Mouse (Mus musculus): ENCODE measurements at regions not wholly inside any gene's neighbourhood (a gene's known extent, or its start where the extent isn't known, plus 50 kb on each side); places are given as distances from the start of the nearest gene placed in this dataset.

DNA sequence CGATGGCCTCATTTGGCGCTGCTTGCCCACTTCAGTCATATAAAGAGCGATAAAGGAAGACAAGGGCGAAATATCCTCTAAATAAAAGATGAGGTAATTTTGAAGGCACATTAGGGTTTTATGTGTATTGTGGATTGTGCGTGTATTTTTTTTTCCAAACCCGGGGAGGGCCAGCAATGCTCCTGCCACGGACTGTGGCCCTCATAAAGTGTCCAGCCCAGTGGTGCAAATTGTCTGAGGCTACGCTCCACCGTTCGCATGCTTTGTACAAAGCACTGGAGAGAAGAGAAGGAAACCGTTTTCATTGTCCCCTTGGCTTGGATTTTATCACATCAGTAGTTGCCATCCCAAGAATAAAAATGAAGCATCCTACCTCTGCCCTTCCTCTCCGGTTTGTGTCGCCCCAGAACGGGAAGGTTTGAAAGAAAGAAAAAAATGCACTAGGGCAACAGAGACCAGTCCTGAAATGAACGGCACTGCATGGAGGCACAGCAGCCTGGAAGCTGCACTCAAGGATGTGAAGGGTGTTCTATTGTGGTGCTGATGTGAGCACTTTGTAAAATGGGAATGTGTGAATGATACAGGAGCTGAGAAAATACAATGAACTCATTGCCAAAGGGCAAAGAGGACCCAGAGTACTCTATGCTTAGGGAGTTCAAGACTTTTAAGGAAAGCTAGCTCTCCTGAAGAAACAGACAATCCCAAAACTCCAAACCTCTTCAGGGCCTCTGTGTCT is 1004.7 kb upstream of the A1bg start:
- DNase-seq (ENCODE audit: low spot score in 2 of 2), result no peak

DNA sequence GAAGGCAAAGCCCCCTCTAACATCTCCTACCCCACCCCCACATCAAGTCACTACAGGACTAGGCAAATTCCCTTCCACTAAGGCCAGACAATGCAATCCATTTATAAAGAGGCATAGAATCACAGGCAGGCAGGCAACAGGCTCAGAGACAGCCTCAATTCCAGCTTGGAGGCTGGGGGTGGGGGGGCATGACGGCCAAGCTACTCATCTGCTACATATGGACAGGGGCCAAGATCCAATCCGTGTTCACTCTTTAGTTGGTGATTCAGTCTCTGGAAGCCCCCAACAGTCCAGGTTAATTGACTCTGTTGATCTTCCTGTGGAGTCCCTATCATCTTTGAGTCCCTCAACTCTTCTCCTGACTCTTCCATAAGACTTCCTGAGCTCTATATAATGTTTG is 997.2 kb upstream of the A1bg start:
- no peak for DNase-seq (ENCODE audit: low spot score in 2 of 2)

DNA sequence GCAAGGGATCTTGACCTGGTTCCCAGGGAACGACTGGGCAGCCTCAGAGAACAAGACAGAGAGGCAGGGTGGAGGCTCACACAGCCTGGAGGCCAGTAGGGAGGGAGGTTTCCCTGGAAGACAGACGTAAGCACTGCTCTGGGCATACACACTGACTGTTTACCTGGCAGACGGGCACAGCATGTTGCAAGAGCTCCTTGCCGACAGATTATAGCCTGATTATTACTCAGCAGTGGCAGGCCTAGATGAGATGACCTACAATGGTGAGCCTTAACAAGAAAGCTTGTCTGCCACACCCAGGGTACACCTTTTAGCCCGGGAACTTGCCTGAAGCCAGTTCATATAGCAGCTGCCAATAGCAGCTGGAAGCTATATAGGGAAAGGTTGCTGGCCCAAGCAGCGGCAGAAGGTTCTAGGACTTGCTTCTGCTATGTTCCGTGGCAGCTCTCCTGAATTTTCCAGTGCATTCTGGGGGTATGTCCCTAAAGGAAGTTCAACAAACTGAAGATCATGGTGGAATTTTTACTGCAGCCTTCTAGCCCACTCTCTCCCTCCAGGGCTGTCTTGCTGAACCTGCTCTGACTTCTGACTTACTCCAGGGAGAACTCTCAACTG is 990.8 kb upstream of the A1bg start:
- DNase-seq (ENCODE audit: low spot score in 2 of 2), result no peak

DNA sequence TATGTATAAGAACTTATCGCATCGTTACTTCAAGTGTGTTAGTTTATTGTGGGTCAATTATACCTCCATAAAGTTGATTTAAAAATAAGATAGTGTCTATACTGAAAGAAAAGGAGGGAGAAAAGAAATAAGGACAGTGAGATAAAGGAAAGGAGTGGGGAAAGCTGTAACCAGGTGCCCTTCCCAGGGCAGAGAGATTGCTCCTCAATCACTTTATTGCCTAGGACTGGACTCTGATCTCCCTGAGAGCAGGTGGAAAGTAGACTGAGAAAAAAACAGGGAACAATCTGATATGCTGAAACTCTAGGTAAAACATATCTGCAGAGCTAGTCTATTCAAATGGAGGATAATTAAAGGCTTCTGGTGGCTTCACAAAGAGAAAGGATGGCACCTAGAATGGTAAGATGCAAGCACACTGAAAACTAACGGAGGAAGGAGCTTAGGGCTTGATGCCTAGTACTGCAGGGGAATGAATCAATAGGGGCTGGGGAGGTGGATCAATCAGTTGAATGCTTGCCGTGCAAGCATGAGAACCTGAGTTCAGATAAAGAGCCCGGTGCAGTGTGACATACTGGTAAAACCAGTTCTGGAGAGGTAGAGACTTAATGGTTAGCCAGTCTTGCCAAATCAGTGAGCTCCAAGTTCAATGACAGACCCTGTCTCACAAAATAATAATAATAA is 982.5 kb upstream of the A1bg start:
- DNase-seq (ENCODE audit: low spot score in 2 of 2), result no peak

- DNase-seq (ENCODE audit: low spot score in 2 of 2), result no peak
These were observed 977.0 kb upstream of the A1bg start for GRCm38 (mm10) chr15:61899809-61900208.

DNA sequence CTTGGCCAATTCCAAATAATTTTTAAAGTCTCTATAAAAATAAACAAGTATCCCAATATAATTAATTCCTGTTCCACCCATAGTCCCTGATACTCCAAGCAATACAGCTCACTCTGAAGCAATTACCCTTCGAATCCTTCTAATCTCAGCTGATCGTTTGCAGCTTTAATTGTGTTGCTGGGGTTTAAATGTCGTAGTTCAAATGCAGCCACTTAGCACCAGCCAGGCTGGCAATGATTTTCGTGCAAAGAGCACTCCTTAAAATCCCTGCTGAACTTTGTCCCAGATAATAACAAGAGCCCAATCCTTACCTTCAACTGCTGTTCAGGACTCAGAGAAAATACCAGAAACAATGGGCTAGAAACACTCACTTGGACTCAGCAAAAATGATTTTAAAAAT is 974.8 kb upstream of the A1bg start:
- DNase-seq (ENCODE audit: low spot score in 2 of 2), result no peak

DNA sequence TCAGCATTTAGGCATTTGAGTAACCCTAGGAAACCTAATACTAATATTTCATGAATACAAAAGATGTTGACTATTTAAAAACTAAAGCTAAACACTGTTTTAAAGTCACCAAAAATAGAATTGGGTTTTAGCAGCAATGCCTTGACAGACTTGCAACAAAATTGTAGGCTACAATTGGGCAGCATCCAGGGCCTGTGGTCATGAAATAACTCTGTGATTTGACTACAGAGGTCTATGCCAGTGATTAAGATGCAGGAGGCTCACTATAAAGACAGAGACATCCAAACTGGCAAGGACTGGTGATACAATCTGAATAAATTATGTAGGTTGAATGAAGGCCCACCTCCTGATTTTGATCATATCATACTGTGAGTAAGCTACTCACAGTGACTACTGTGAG is 967.5 kb upstream of the A1bg start:
- no peak for DNase-seq (ENCODE audit: low spot score in 2 of 2)

- DNase-seq (ENCODE audit: low spot score in 2 of 2), result no peak
These were observed 965.9 kb upstream of the A1bg start for GRCm38 (mm10) chr15:61888569-61889326.

DNA sequence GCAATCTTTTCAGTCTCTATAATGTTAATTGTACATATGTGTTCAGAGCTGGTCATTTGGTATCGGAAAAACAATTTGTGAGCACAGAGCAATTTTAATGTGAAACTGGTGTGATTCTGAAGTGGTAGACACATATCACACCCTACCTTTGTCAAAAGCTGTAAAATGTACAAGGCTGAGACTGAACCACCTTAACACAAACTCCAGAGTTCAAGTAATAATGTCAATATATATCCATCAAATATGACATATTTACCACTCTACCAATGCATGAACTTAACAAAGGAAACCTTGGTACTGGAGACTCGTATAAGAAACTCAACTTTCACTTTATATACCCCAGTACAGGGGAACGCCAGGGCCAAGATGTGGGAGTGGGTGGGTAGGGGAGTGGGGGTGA is 956.6 kb upstream of the A1bg start:
- DNase-seq (ENCODE audit: low spot score in 2 of 2), result no peak

- DNase-seq (ENCODE audit: low spot score in 2 of 2), result no peak
These were observed 950.2 kb upstream of the A1bg start for GRCm38 (mm10) chr15:61873047-61873446.

- no peak for DNase-seq (ENCODE audit: low spot score in 2 of 2)
These were observed 937.9 kb upstream of the A1bg start for GRCm38 (mm10) chr15:61860759-61861158.

GRCm38 (mm10) chr15:61855880-61856279 is 933.1 kb upstream of the A1bg start:
- no peak for DNase-seq (ENCODE audit: low spot score in 2 of 2)

DNA sequence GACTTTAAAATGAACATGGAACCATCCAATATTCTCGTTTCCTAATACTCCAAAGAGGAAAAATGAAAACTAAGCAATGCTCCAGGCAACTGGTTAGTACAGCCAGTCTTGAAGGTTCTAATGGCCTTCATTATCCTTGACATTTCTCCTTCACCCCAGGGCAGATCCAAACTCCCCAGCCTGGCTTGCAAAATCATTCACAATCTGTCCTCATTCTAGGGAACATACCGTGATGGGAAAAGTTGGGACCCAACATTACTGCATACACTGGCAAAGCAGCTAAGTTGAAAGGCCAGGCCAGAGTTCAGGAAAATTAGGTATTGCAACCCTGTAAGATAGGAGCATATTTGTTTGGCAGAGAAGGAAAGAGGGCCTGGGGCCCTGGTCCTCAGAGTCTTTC is 889.9 kb upstream of the A1bg start:
- no peak for DNase-seq (ENCODE audit: low spot score in 2 of 2)

DNA sequence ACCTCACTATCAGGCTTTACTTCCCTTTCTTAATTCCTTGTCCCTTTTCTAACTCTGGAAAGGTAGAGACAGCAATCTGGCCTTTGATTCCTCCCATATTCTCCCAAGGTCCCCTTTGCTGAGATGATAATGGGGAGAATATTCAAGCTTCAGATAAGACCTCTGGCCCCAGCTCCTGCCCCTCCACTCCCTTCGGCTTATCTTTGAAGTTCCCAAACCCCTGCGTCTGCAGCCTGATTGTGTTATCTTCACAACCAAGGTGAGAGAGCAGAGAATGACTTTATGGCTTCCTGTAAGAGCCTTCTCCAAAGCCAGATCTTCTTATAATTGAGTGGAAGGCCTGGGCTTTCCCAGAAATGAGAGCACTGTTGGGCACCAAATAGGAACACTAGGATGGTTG is 882.6 kb upstream of the A1bg start:
- DNase-seq (ENCODE audit: low spot score in 2 of 2), result no peak

DNA sequence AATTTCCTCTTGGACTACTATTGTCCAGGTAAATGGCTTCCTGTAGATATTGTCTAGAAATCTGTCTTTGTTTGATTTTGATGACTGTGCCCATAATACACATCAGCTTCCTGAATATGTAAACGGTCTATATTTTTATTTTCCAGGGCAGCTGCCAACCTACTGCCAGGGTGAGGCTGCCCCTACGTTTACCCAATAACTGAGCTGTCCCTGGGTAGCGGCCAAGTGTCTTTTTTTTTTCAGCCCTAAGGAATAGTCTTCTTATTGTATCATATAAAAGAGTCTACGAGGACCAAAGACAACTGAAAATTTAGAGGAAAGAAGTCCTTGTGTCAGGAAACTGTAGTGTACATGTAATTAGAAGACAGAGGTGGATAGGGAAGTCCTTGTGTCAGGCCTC is 877.3 kb upstream of the A1bg start:
- no peak for DNase-seq (ENCODE audit: low spot score in 2 of 2)

- DNase-seq (ENCODE audit: low spot score in 2 of 2), result no peak
These were observed 875.0 kb upstream of the A1bg start for GRCm38 (mm10) chr15:61797827-61798226.

DNA sequence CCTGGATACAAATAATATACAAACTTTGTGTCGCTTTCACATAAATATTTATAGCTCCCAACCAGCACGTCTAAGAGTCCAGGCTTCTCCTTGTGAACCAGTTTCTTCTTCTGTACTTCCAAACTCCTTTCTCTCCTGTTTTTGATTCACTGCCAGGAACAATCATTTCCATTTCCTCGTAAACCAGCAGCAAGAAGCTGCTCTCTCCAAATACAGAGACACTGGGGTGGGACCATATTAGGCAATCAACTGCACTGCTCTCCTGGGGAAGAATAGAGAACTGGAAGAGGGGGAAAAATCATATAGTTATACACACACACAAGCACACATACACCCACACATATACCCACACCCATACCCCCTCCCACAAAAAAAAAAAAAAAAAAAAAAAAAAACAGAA is 871.7 kb upstream of the A1bg start:
- no peak for DNase-seq (ENCODE audit: low spot score in 2 of 2)

DNA sequence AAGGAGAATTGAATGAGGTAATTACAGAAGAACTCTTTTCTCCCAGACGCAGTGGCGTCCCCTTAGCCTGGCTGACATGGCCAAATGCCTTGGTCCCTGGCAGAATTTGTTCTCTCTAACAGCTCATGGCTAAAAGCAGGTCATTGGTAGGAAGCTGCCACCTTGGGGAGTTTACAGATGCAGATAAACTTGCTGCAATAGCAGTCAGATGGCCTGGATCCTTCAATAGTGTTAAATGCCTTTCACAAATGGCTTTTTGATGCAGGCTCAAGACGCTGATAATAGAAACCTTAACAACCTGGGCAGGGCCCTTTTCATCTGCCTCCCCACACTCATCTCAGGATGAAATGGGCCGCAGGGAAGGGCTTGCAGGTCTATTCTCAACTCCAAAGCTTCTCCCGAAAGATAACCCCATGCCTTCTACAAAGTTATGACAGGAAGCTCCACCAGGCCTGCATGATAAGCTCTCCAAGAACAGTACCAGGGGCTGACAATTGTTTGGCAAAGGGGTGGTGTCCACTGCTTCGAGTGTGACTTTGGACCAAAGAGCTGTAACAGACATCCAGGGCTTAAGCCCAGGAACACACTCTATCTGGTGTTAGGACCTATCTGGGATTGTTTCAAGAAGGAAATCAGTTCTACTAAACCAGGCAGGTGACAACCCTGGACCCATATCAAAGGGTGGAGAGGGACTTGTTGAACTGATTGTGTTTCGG is 867.2 kb upstream of the A1bg start:
- DNase-seq (ENCODE audit: low spot score in 2 of 2), result no peak

DNA sequence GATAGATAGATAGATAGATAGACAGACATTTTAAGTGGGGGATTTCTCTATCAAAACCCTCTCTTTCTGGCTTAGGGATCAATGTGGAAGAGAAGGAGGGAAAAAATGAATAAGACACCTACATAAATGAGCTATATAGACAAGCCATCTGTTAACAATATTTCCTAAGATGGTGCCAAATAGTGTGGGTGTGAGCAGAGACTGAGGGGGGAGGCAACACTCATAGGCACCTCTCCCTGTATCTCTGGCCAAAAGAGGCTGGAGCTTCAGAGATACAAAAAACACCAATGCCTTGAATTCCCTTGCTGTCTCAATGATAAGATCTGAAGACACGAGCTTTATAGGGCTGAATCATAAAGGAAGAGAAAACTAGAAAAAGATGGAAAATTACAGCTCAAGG is 864.2 kb upstream of the A1bg start:
- no peak for DNase-seq (ENCODE audit: low spot score in 2 of 2)

DNA sequence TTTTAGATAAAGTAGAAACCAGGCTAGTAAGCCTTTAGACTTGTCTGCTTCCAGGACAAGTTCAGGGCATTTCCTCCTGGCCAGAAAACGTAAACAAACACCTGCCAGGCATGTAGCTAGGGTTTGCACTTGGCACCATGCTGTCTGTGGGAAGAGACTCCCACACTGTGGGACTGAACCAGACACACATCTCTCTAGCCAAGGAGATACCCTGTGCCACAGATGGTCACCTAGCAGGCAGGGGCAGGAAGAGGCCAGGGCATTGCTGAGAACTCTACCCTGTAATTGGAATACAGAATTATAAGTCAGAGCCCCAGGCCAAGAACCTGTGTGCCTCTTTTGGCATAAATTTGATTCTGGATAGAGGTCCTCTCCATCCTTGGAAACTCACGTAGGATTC is 858.7 kb upstream of the A1bg start:
- no peak for DNase-seq (ENCODE audit: low spot score in 2 of 2)

DNA sequence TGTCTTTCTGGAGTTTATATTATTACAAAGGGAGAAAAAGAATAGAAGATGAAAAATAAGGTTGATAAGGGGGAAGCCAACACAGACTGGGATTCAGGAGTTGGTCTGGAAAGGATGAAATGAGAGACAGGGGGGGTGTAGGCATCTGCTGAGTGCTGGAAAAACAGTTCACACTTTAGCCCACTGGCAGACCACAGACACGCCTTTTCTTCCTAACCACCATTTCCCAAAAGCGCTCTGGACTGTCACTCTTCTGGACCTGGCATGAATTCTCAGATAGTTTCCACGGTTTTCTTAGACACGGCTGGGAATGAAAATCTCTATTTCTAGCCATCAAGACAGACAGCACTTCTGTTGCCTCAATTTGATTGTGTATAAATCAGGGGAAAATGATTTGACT is 850.2 kb upstream of the A1bg start:
- no peak for DNase-seq (ENCODE audit: low spot score in 2 of 2)
